Mouse (Mus musculus) urinary bladder, postnatal 0 days (tissue): Measurements from ENCODE around the gene Cd4. TPM values are rescaled to one million over a fixed set of nuclear protein-coding genes. Genes with fewer than 3 reads are reported as not detected.

Experiments
- polyA plus RNA-seq: library from polyadenylated mRNA; unstranded; fragments of >200 nt; fragmentation: Nextera tagmentation; extraction: Ambion mirVana; gene quantifications from 2 replicates; pipeline ENCODE4 v1.2.1, GENCODE M21; 2015

The Cd4 gene
- polyA plus RNA-seq: 0.10 and 0.42 TPM in 2 replicates

DNA sequence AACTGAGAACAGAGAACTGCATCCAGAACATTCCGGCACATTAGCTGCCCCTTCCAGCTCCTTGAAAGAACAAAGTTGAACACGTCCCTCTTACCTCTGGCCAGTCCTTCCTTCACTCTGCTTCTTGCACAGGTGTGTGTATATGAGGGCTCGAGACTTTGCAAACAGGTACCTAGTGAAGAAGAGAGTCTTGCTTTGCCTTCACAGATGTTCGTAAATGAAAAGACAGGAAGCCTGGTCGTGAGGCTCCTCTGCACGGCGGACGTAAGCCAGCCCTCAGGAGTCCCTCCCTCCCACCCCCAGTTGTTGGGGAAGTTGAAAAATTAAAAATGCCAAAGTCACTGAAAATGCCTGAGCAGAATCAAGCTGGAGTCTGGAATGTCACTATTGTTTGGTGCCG is at the start of gene Cd4:
Cd4 (minus strand) TSS at position 236 of the 400 bp plus-strand sequence.

DNA sequence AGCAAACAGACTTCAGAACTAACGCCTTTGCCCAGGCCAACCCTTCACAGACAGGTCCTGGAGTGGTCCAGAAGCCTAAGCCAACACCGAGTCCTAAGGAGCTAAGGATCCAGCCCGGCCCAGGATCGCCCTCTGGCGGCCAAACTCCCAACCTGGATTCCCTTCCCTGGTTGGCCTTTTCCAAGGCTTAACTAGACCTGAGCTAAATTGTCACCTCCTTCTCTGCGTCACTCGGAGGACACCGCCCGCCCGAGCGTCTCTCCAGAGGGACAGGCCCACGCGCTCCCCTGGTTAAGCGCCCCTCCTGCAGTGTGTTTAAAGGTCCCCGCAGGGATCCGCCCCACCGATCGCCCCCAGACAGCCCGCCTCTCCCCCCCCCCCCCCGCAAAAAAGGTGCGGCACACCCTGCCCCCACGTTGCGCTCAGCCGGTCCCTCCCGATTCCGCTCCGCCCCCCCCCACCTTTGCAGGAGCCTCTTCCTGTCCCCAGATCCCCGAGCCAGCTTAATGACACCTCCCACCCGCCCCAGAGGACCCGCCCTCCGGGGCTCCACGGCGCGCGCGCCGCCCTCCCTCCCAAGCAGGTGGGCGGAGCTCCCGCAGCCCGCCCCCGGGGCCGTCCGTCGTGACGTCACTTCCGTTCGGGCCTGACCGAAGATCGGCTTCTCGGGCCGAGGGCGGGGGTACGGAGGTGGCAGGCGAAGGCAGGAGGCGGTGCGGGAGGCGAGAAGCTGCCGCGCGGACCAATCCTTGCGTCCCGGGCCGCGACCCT is 42.9 kb upstream of the Cd4 start, which contains the start of gene Mlf2:
Mlf2 (plus strand) TSS at position 633 of the 771 bp plus-strand sequence.

DNA sequence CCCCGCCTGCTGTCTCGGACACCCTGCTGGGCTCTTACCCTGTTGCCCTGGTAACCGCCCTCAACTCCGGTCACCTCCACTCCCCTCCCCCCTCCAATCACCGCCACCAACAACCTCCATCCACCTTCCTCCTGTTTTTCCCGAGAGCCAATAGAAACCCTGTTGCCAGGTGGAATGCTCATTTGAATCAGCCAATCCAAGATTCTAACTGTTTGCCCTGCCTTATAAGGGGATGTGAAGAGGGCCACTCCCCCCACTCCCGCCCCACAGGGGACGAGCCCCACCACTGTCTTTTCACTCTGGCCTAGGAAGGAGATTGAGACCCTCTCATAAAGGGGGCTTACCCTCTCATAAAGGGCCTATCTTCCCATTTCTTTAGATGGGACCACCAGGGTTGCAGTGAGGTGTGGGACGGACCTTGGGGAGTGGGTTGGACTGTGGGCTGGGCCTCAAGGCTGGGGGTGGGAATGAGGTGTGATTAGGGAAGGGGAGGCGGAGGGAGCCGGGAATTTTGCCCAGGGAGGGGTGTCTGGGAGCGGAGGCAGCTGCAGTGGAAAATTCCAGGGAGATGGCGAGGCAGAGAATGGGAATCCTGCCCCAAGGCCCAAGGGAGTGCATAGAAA is 31.8 kb upstream of the Cd4 start, which contains the start of gene Ptms:
Ptms (minus strand) TSS at position 409 of the 623 bp plus-strand sequence.

DNA sequence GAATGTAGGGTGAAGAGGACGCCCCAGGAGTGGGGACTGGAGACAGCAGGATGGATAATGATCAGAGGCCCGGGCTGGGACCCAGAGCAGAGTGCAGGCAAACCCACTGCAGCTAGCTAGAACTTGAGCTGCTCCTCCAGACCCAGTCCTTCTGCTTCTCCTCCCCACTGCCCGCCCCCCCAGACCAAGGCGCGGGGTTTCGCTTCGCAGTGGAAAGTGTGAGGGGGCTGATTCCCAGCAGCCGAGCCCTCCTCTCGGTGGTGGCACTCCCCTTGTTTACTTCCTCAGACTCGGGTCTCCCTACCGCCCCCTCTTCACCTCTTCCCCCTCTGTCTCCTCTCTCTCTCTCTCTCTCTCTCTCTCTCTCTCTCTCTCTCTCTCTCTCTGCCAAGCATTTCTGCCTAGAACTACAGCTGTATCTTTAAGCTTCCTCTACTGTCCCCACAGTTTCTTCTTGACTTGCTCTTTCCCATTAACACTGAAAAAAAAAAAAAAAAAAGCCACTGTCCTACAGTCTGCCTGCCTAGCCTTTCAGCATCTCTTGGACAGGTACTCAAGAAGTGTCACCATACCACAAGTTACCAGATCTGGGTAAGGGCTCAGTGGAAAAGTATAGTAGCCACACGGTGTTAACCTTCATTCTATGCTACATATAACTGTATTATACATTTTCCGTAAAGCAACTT is 23.7 kb upstream of the Cd4 start, which contains the start of gene Lag3:
Lag3 (minus strand) TSS at position 173 of the 686 bp plus-strand sequence.

DNA sequence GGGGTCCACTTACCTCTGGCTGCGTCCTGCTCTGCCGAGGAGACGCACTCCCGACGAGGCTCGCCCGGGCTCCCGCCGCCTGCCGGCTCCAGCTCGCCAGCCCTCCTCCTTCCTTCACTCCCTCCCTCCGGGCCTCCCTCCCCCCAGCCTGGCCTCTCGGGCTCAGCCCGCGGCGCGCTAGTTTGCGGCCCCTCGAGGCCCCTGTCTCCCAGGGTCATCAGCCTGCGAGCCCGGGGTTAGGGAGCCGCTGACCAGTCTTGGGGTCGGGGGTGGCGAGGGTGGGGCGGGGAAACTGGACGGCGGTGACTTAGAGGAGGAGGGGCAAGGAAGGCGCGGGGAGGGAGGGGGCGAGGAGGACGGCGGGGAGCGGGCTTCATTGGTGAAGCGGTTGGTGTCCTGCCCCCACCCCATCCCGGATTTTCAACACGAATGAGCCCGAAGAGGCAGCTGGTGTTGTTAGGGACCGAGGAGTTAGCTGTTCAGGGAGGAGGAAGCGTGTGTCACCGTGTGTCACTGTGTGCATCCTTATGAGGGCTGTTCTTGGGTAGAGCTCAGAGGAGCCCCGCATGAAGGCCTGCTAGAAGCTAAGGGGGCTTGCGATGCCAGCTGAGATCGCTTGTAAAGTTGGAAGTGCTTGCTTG is 24.2 kb downstream of the Cd4 start, which contains the start of gene Gpr162:
Gpr162 (minus strand) TSS at position 326 of the 641 bp plus-strand sequence.

DNA sequence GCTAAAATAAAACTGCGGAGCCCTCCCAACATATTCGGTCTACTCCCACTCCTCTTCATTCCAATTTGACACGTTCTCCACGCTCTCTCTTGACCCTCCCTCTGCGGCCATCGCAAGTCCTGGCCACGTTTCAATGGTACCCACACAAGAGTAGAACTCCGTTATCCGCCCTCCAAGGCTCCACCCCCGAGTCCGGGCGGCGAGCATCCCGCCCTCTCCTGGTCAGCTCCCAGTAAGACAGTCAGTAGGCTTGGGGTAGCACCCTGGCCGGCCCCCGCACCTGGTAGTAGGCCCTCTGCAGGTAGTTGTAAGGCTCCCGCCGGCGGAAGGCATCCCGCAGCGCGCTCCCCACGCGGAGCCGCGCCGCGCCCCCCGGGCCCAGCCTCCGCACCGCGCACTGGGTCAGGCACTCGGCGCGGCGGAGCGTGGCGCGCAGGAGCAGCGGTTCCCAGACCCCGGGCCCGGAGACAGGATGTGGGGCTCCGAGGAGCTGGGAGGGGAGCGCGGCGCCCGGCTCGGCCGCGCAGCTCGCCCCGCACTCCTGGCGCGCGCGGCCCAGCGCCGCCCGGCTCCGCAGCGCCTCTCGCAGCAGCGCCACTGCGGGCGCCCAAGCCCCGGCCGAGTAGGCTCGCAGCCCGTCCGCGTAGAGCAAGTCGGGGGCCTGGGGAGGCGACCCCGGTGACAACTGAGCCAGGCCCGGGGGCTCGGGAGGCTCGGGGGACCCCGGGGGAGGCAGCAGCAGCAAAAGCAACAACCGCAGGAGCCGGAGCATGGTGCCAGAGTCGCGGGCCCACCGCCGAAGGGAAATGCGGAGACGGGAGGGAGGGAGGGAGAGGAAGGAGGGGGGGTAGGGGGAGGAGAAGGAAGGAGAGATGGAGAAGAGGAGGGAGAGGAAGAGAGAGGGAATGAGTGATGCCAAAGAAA is 30.8 kb downstream of the Cd4 start, which contains the start of gene P3h3:
P3h3 (minus strand) TSS at position 837 of the 924 bp plus-strand sequence.

DNA sequence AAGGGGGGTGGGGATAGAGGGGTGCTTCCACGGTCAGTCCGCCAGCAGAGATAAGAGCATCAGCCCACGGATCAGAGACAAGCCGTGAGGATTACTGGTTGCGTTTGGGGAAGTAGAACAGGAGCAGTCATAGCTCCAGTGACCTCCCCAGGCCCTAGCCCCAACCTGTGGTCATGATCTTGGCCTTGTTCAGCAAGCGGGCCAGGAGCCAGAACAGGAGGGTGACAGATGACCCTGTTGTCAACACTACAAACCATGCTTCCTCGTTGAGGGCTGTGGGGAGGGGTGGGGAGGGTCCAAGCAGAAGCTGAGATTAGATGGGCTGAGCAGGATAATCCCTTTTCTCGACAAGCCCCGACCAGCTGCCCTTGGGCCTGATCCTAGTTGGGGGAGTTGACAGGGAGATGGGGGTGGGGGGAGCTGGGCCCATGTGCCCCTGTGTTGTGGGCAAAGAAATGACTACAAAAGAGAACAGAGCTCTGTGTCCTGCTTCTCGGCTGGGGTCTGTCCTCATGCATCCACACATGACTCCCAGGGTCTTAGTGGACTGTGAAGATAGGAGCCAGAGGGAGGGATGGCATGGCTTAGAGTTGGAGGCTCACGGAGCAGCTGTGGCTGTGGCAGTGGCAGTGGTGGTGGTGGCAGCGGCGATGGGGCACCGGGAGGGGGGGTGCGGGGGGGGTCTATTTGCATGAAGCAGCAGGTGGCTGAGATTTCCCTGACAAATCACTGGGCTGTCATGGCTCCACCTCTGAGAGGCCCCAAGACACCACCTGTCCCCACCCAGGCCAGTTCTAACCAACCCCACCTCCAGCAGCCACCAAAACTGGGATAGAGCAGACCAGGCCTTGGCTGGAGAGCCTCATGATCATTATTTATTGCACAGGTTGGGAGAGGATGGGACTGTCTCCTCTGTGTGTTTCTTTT is 47.5 kb downstream of the Cd4 start, which contains the start of gene Gnb3:
Gnb3 (minus strand) TSS at position 35 of the 927 bp plus-strand sequence.

DNA sequence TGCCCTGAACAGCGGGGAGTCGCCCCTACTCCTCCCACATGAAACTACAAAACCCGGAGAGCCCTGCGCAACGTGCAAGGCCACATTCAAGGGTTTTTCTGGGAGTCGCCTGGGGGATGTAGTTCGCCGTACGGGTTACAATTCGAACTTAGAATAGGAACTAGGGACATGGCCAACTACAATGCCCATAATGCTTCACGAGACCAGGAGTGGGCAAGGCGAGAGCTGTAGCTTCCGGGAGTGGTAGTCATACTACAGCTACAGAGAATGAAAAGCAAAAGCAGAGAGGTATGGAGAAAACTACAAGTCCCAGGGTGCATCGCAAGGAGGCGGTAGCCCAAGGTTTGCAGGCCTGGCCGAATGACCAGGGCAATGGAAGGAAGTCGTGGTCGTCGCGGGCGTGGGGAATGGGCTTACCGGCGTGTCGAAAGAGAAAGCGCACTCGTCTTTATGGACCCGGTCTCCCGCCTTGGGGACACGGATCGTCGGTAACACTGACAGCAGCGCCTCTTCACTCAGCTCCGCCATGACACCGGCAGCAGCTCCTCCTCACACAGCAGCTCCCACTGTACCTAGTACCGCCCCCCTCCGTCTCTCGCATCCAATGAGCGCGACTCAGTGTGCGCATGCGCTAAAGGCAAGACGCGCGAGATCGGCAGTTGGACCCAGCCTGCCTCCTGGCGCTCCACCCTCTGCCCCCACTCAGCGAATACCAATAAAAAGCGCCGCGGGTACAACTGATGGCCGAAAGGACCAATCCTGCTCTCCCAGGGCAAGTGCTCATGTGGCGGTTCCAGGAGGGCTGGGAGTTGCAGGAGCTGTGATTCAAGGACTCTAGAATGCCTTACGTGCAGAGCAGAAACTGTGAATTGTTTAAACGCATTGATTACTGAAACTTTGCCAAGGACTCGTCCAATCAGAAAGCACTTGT is 58.9 kb downstream of the Cd4 start, which contains the start of the genes Usp5 and Cdca3:
Usp5 (minus strand) TSS at position 617 of the 931 bp plus-strand sequence.
Cdca3 (plus strand) TSS at position 680 of the 931 bp plus-strand sequence.

Other genes starting within 250 kb of the Cd4 start
- 49.1 and 51.0 TPM in 2 replicates for gene Lpcat3, start 225.2 kb downstream of the Cd4 start, polyA plus RNA-seq
- gene Emg1, start 176.0 kb downstream of the Cd4 start, polyA plus RNA-seq: 86.6 and 92.7 TPM in 2 replicates
- gene Phb2, start 175.9 kb downstream of the Cd4 start, polyA plus RNA-seq: 203 and 205 TPM in 2 replicates
- gene Ptpn6, start 149.5 kb downstream of the Cd4 start, polyA plus RNA-seq: 9.8 and 19.0 TPM in 2 replicates
- 349 and 354 TPM in 2 replicates for gene Grcc10, start 146.8 kb downstream of the Cd4 start, polyA plus RNA-seq
- not detected in 2 replicates for gene Gm45234, start 132.2 kb downstream of the Cd4 start, polyA plus RNA-seq
- 8.4 and 9.3 TPM in 2 replicates for gene Atn1, start 131.7 kb downstream of the Cd4 start, polyA plus RNA-seq
- gene Eno2, start 118.5 kb downstream of the Cd4 start, polyA plus RNA-seq: 5.9 and 6.2 TPM in 2 replicates
- 0.23 TPM in 1 of 2 replicates, not detected in the other for gene Lrrc23, start 108.5 kb downstream of the Cd4 start, polyA plus RNA-seq
- 11.7 and 16.0 TPM in 2 replicates for gene Spsb2, start 79.6 kb downstream of the Cd4 start, polyA plus RNA-seq
- gene Tpi1, start 73.9 kb downstream of the Cd4 start, polyA plus RNA-seq: 393 and 456 TPM in 2 replicates
- gene Usp5, start 58.7 kb downstream of the Cd4 start, polyA plus RNA-seq: 71.7 and 72.1 TPM in 2 replicates
- 32.7 and 43.3 TPM in 2 replicates for gene Cdca3, start 58.7 kb downstream of the Cd4 start, polyA plus RNA-seq
- 0.20 TPM in 1 of 2 replicates, not detected in the other for gene Gnb3, start 47.9 kb downstream of the Cd4 start, polyA plus RNA-seq
- gene P3h3, start 30.5 kb downstream of the Cd4 start, polyA plus RNA-seq: 16.1 and 16.6 TPM in 2 replicates
- gene Gpr162, start 24.2 kb downstream of the Cd4 start, polyA plus RNA-seq: 0.66 and 0.69 TPM in 2 replicates
- gene Lag3, start 23.5 kb upstream of the Cd4 start, polyA plus RNA-seq: 0.55 and 0.60 TPM in 2 replicates
- 340 and 360 TPM in 2 replicates for gene Ptms, start 31.9 kb upstream of the Cd4 start, polyA plus RNA-seq
- gene Mlf2, start 43.2 kb upstream of the Cd4 start, polyA plus RNA-seq: 285 and 313 TPM in 2 replicates
- 106 and 122 TPM in 2 replicates for gene Cops7a, start 77.3 kb upstream of the Cd4 start, polyA plus RNA-seq
- gene Pianp, start 108.5 kb upstream of the Cd4 start, polyA plus RNA-seq: 7.8 and 10.2 TPM in 2 replicates
- gene Zfp384, start 120.9 kb upstream of the Cd4 start, polyA plus RNA-seq: 6.0 and 6.6 TPM in 2 replicates
- 59.9 and 71.5 TPM in 2 replicates for gene Ing4, start 151.5 kb upstream of the Cd4 start, polyA plus RNA-seq
- gene Acrbp, start 161.5 kb upstream of the Cd4 start, polyA plus RNA-seq: 2.3 and 3.2 TPM in 2 replicates
- gene Lpar5, start 179.7 kb upstream of the Cd4 start, polyA plus RNA-seq: 2.4 and 3.2 TPM in 2 replicates
- 31.8 and 32.9 TPM in 2 replicates for gene Chd4, start 207.8 kb upstream of the Cd4 start, polyA plus RNA-seq
- gene Nop2, start 243.7 kb upstream of the Cd4 start, polyA plus RNA-seq: 31.6 and 32.2 TPM in 2 replicates